In genomic region chr10:97250167-97250566, GRCm38 (mm10) we compare ENCODE assay signal across 24 mouse cellular contexts.
DNase-seq lines count a peak whose midpoint lies in the region; ATAC-seq and TF ChIP-seq lines count a peak whose summit lies in the region.
"Had no signal": no experiment of that assay in that cellular context is flagged by ENCODE, and none has a peak within 500 bp of the region (broad histone marks: within the 10 kb centered on the region; RNA-seq: fewer than 3 reads in every experiment).

No protein-coding gene starts in this region.

- no peaks in the 10 kb centered on the region for H3K27me3 ChIP-seq in liver, postnatal 0 days (ENCODE audit: insufficient read depth, low read length)
- H3K27me3 ChIP-seq in liver, embryonic 12.5 days (replicated peaks) = no peaks in the 10 kb centered on the region
- no peaks in the 10 kb centered on the region for H3K27me3 ChIP-seq in midbrain, embryonic 12.5 days
- H3K27me3 ChIP-seq: embryonic facial prominence, embryonic 13.5 days; heart, embryonic 15.5 days; limb, embryonic 12.5 days had no signal

- no peak overlapping the region for H3K4me2 ChIP-seq in liver, postnatal 0 days (ENCODE audit: low read depth, low read length)
- H3K4me2 ChIP-seq in liver, embryonic 12.5 days = no peak overlapping the region
- peak overlapping the region; percentile 13; the same call in 1 of the 2 replicates for H3K4me2 ChIP-seq in midbrain, embryonic 12.5 days (replicated peaks)
- H3K4me2 ChIP-seq: embryonic facial prominence, embryonic 13.5 days; heart, embryonic 15.5 days; limb, embryonic 12.5 days; liver, embryonic 11.5 days had no signal

- DNase-seq in embryo, embryonic 11 days = peak; percentile 2
- DNase-seq in embryo, embryonic 9.5 days (ENCODE audit: extremely low spot score) = no peak
- no peak for DNase-seq in liver, postnatal 0 days
- DNase-seq in right cerebral cortex, postnatal 10 days (ENCODE audit: low spot score in 2 of 2) = no peak
- no peak for DNase-seq in kidney, adult 11 months
- DNase-seq: adrenal gland, postnatal 10 days; cerebellum, adult 9-10 months; gastrocnemius, adult 2 months; heart, postnatal 36 days; kidney, adult 9 months; kidney, postnatal 25 days; lung, adult 2 months; lung, postnatal 14 days; thymus, adult 18-20 months; thymus, postnatal 4 days had no signal

- ATAC-seq in liver, postnatal 0 days = no peak; the same call in 1 of the 2 replicates
- no peak for ATAC-seq in liver, embryonic 12.5 days
- peak; percentile 85 for ATAC-seq in midbrain, embryonic 12.5 days (ENCODE audit: low FRiP score, low read depth)
- ATAC-seq: inflammation-experienced regulatory T-cells, adult 6 months had no signal

- WGBS in liver, postnatal 0 days (ENCODE audit: insufficient replicate concordance) = 85% methylated on average over 2 of the region's 2 CpGs
- WGBS in liver, embryonic 12.5 days (ENCODE audit: insufficient replicate concordance) = 85% methylated on average over 2 of the region's 2 CpGs
- WGBS in midbrain, embryonic 12.5 days = 20% methylated on average over 2 of the region's 2 CpGs

- H3K36me3 ChIP-seq in liver, postnatal 0 days (replicated peaks; ENCODE audit: insufficient read depth, low read length) = no peaks in the 10 kb centered on the region
- H3K36me3 ChIP-seq in liver, embryonic 12.5 days = no peaks in the 10 kb centered on the region
- no peaks in the 10 kb centered on the region for H3K36me3 ChIP-seq in midbrain, embryonic 12.5 days
- H3K36me3 ChIP-seq: embryonic facial prominence, embryonic 13.5 days; heart, embryonic 15.5 days; limb, embryonic 12.5 days had no signal

- H3K4me1 ChIP-seq in liver, postnatal 0 days (ENCODE audit: insufficient read depth) = no peaks in the 10 kb centered on the region; the same call in 1 of the 2 replicates
- no peaks in the 10 kb centered on the region for H3K4me1 ChIP-seq in liver, embryonic 12.5 days
- H3K4me1 ChIP-seq in midbrain, embryonic 12.5 days = peaks cover 11% of the 10 kb centered on the region; the same call in 1 of the 2 replicates
- H3K4me1 ChIP-seq: embryonic facial prominence, embryonic 13.5 days; heart, embryonic 15.5 days; limb, embryonic 12.5 days had no signal

- H3K27ac ChIP-seq in liver, postnatal 0 days (ENCODE audit: low read depth) = peak overlapping the region; percentile 34; the same call in 1 of the 2 replicates
- H3K27ac ChIP-seq in liver, embryonic 12.5 days = no peak overlapping the region
- H3K27ac ChIP-seq in midbrain, embryonic 12.5 days (replicated peaks) = peak overlapping the region; percentile 77
- H3K27ac ChIP-seq: embryonic facial prominence, embryonic 13.5 days; gastrocnemius, adult 2 months; heart, embryonic 15.5 days; layer of hippocampus, adult 2 months; limb, embryonic 12.5 days had no signal

- no peak for TF ChIP-seq CTCF in liver, postnatal 0 days (IDR thresholded peaks at IDR 0.05; ENCODE audit: low read depth)

- no peak overlapping the region for H3K9ac ChIP-seq in liver, postnatal 0 days (replicated peaks)
- H3K9ac ChIP-seq in liver, embryonic 12.5 days = no peak overlapping the region
- H3K9ac ChIP-seq in midbrain, embryonic 12.5 days (replicated peaks) = no peak overlapping the region
- H3K9ac ChIP-seq: embryonic facial prominence, embryonic 13.5 days; heart, embryonic 15.5 days; limb, embryonic 12.5 days had no signal

- TF ChIP-seq EP300 in liver, postnatal 0 days (IDR thresholded peaks at IDR 0.05; ENCODE audit: low read depth) = peak; percentile 6; the same call in 1 of the 2 replicates

- H3K9me3 ChIP-seq in liver, postnatal 0 days (ENCODE audit: low read length) = no peaks in the 10 kb centered on the region
- no peaks in the 10 kb centered on the region for H3K9me3 ChIP-seq in liver, embryonic 12.5 days (replicated peaks)
- H3K9me3 ChIP-seq in midbrain, embryonic 12.5 days = no peaks in the 10 kb centered on the region
- H3K9me3 ChIP-seq: embryonic facial prominence, embryonic 13.5 days; heart, embryonic 15.5 days; limb, embryonic 12.5 days had no signal

- no peak overlapping the region for H3K4me3 ChIP-seq in liver, postnatal 0 days (ENCODE audit: low read depth, low read length)
- no peak overlapping the region for H3K4me3 ChIP-seq in liver, embryonic 12.5 days
- H3K4me3 ChIP-seq in midbrain, embryonic 12.5 days = no peak overlapping the region
- H3K4me3 ChIP-seq: embryonic facial prominence, embryonic 13.5 days; erythroblast, embryonic 14.5 days; gastrocnemius, adult 2 months; heart, embryonic 15.5 days; layer of hippocampus, adult 2 months; limb, embryonic 12.5 days had no signal
